Mouse (Mus musculus) hindbrain, embryonic 15.5 days (tissue): ENCODE measurements around the gene Tecpr2. TPM values are rescaled to one million over a fixed set of nuclear protein-coding genes. Genes with fewer than 3 reads are reported as not detected.

ENCODE experiments used
- ATAC-seq: fragments of 200-750 bp; cut with Nextera tagmentation; 2 replicates; pipeline ENCODE4 v1.8.0; 2017; ENCODE audit warnings: low read depth, moderate number of reproducible peaks, moderate TSS enrichment; ENCODE audit not compliant: low FRiP score
- H3K27ac ChIP-seq: fragments of 300-500 bp; sonication (generic); replicated peaks from 2 replicates; pipeline ENCODE4 v1.5.1; 2015; ENCODE audit warnings: mild to moderate bottlenecking, inconsistent platforms
- H3K27me3 ChIP-seq: fragments of 300-500 bp; sonication (generic); 2 replicates; pipeline ENCODE4 v1.6.1; 2015; ENCODE audit warnings: control low read depth, inconsistent platforms
- H3K36me3 ChIP-seq: fragments of 300-500 bp; sonication (generic); 2 replicates; pipeline ENCODE4 v1.6.1; 2015; ENCODE audit warnings: control low read depth, inconsistent platforms
- H3K4me1 ChIP-seq: fragments of 300-500 bp; sonication (generic); replicated peaks from 2 replicates; pipeline ENCODE4 v1.6.1; 2015; ENCODE audit warnings: control low read depth, inconsistent platforms
- H3K4me2 ChIP-seq: fragments of 300-500 bp; sonication (generic); 2 replicates; pipeline ENCODE4 v1.6.1; 2015; ENCODE audit warnings: moderate library complexity, mild to moderate bottlenecking, inconsistent platforms
- H3K4me3 ChIP-seq: fragments of 300-500 bp; sonication (generic); 2 replicates; pipeline ENCODE4 v1.5.1; 2015; ENCODE audit warnings: mild to moderate bottlenecking, inconsistent platforms
- H3K9ac ChIP-seq: fragments of 300-500 bp; sonication (generic); 2 replicates; pipeline ENCODE4 v1.6.1; 2015; ENCODE audit warnings: inconsistent platforms
- H3K9me3 ChIP-seq: fragments of 300-500 bp; sonication (generic); 2 replicates; pipeline ENCODE4 v1.6.1; 2016; ENCODE audit warnings: control low read depth, inconsistent platforms
- WGBS: fragments of 180-500 bp; shearing (Covaris S2); methylation state at CpG from one replicate; pipeline ENCODE4 v1.1.7; 2015; 5-methylcytosine and 5-hydroxymethylcytosine counted together
- polyA plus RNA-seq: library from polyadenylated mRNA; unstranded; fragments of >200 nt; fragmentation: Nextera tagmentation; extraction: Ambion mirVana; gene quantifications from 2 replicates; pipeline ENCODE4 v1.2.1, GENCODE M21; 2015

Gene Tecpr2
- polyA plus RNA-seq, 1 experiment from 2014 or later: 7.3 TPM

GRCm38 (mm10) chr12:110952628-110953385 lies 63.7 kb downstream of the Tecpr2 start:
- Histone ChIP-seq H3K4me3 (no peak overlapping the region), H3K9me3 (no peaks in the 10 kb centered on the region), H3K36me3 (peaks cover 30% of the 10 kb centered on the region), H3K4me1 (no peaks in the 10 kb centered on the region), H3K27me3 (no peaks in the 10 kb centered on the region), H3K4me2 (no peak overlapping the region), H3K9ac (no peak overlapping the region), H3K27ac (no peak overlapping the region)
- WGBS: 91% methylated on average over 6 of the region's 6 CpGs
- ATAC-seq: no peak

DNA sequence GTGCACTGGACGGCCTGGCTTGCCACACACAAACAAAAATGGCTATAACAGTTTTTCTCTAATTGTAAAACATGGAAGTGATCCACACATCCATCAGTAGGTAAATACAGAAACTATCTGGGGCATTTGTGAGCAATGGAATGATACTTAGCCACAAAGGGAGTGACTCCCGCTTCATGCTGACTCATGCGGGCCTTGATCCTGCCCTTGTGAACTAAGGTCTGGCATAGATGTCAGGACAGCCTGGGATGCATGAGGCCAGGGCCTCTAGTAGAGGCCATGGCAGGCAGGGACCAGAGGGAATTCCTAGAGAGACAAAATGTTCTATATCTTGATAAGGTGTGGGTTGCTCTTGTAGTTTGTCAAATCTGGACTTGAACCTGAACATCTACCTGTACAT lies 64.4 kb downstream of the Tecpr2 start:
- 87% methylated on average over 3 of the region's 3 CpGs for WGBS
- Histone ChIP-seq H3K4me2 (no peak overlapping the region), H3K9me3 (no peaks in the 10 kb centered on the region), H3K9ac (no peak overlapping the region), H3K4me3 (no peak overlapping the region), H3K27ac (no peak overlapping the region), H3K36me3 (peaks cover 27% of the 10 kb centered on the region), H3K27me3 (no peaks in the 10 kb centered on the region), H3K4me1 (no peaks in the 10 kb centered on the region)
- no peak for ATAC-seq

GRCm38 (mm10) chr12:110953900-110954299 lies 64.8 kb downstream of the Tecpr2 start:
- H3K4me3 ChIP-seq: no peak overlapping the region
- H3K4me2 ChIP-seq: no peak overlapping the region
- no peak for ATAC-seq
- no peaks in the 10 kb centered on the region for H3K27me3 ChIP-seq
- no peaks in the 10 kb centered on the region for H3K9me3 ChIP-seq
- WGBS: 98% methylated on average over 2 of the region's 2 CpGs
- H3K9ac ChIP-seq: no peak overlapping the region
- peaks cover 24% of the 10 kb centered on the region for H3K36me3 ChIP-seq
- no peak overlapping the region for H3K27ac ChIP-seq
- H3K4me1 ChIP-seq: no peaks in the 10 kb centered on the region

DNA sequence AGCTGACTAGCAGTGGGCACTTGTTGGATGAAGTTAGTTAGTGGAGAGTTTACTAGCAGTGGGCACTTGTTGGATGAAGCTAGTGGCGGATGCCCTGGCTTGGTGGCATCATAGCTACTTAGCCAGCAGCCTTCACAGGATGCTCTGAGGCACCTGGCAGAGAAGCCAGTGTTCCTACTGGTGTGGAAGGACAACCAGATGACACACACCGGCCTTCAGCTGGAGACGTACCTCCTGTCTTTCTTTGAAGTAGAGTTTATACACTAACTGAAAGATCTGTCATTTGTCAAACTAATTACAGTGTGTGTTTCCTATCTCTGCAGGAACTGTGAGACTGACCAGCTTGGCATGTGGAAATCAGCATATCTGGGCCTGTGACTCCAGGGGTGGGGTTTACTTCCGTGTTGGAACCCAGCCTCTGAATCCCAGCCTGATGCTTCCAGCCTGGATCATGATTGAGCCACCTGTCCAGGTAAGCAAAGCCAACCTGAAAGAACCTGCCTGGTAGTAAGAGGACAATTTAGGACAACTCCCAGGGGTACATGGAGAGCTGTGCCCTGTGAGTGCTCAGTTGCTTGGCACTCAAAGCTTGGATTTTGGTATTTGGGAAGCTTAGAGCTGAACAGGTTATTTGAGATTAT lies 65.4 kb downstream of the Tecpr2 start:
- WGBS: 85% methylated on average over 4 of the region's 4 CpGs
- Histone ChIP-seq H3K27me3 (no peaks in the 10 kb centered on the region), H3K9me3 (no peaks in the 10 kb centered on the region), H3K4me3 (no peak overlapping the region), H3K9ac (no peak overlapping the region), H3K4me1 (no peaks in the 10 kb centered on the region), H3K36me3 (peaks cover 18% of the 10 kb centered on the region), H3K4me2 (no peak overlapping the region), H3K27ac (no peak overlapping the region)
- no peak for ATAC-seq

- H3K4me2 ChIP-seq: no peak overlapping the region
- peaks cover 9% of the 10 kb centered on the region for H3K36me3 ChIP-seq
- no peak for ATAC-seq
- no peak overlapping the region for H3K4me3 ChIP-seq
- no peaks in the 10 kb centered on the region for H3K4me1 ChIP-seq
- H3K27ac ChIP-seq: no peak overlapping the region
- no peak overlapping the region for H3K9ac ChIP-seq
- no peaks in the 10 kb centered on the region for H3K27me3 ChIP-seq
- H3K9me3 ChIP-seq: no peaks in the 10 kb centered on the region
- WGBS: 80% methylated on average over 2 of the region's 2 CpGs
These were observed 72.9 kb downstream of the Tecpr2 start for GRCm38 (mm10) chr12:110961973-110962372.

- H3K27me3 ChIP-seq: no peaks in the 10 kb centered on the region
- no peaks in the 10 kb centered on the region for H3K4me1 ChIP-seq
- H3K9ac ChIP-seq: no peak overlapping the region
- WGBS: 80% methylated on average over 3 of the region's 3 CpGs
- H3K4me2 ChIP-seq: no peak overlapping the region
- no peak overlapping the region for H3K4me3 ChIP-seq
- H3K9me3 ChIP-seq: no peaks in the 10 kb centered on the region
- no peak overlapping the region for H3K27ac ChIP-seq
- peaks cover 23% of the 10 kb centered on the region for H3K36me3 ChIP-seq
- ATAC-seq: no peak
These were observed 76.4 kb downstream of the Tecpr2 start for GRCm38 (mm10) chr12:110965500-110965899.

DNA sequence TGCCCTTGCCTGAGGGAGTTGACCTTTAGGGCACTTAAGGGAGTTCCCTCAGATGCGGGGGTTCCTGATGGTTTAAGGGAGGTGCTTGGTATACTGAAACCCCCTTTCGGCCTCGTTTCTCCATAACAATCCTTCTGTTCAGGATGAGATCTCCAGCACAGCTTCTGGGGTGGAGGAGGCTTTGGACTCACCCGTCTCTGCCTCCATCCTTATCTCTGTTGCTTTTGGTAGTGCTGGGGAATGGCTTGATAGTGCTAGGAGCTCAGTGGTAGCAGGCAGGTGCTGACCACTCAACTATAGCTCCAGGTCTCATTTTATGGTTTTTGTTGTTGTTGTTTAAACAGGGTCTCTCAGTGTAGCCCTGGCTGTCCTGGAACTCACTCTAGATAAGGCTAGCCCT lies 77.0 kb downstream of the Tecpr2 start:
- Histone ChIP-seq H3K9ac (no peak overlapping the region), H3K4me3 (no peak overlapping the region), H3K9me3 (no peaks in the 10 kb centered on the region), H3K36me3 (peaks cover 20% of the 10 kb centered on the region), H3K4me1 (no peaks in the 10 kb centered on the region), H3K27me3 (no peaks in the 10 kb centered on the region), H3K27ac (no peak overlapping the region), H3K4me2 (no peak overlapping the region)
- 80% methylated on average over 4 of the region's 4 CpGs for WGBS
- no peak for ATAC-seq

DNA sequence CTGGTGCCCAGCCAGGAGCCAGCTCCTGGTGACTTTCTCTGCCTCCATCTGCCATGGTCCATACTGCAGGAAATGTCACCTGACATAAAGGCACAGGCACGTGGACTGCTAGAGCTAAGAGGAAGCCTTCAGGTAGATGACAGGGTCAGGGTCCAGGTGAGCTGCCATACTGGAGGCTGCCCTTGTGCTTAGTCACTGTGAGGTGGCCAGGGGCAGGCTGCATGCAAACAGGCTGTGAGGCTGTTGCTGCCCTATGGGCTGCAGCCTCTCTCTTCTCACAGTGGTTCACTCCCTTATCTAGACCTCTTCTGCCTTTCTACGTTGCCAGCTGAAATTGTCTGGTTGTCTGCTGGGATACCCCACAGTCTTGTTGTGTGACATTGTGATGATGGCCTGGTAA lies 78.1 kb downstream of the Tecpr2 start:
- Histone ChIP-seq H3K9me3 (no peaks in the 10 kb centered on the region), H3K4me2 (no peak overlapping the region), H3K36me3 (peaks cover 20% of the 10 kb centered on the region), H3K4me3 (no peak overlapping the region), H3K4me1 (no peaks in the 10 kb centered on the region), H3K27me3 (no peaks in the 10 kb centered on the region), H3K27ac (no peak overlapping the region), H3K9ac (no peak overlapping the region)
- no peak for ATAC-seq
- WGBS: 94% methylated on average over 2 of the region's 2 CpGs

- no peak for ATAC-seq
- WGBS: 91% methylated on average over 5 of the region's 5 CpGs
- Histone ChIP-seq H3K36me3 (peaks cover 34% of the 10 kb centered on the region), H3K9ac (no peak overlapping the region), H3K27me3 (no peaks in the 10 kb centered on the region), H3K4me2 (no peak overlapping the region), H3K4me3 (no peak overlapping the region), H3K27ac (no peak overlapping the region), H3K4me1 (no peaks in the 10 kb centered on the region), H3K9me3 (no peaks in the 10 kb centered on the region)
These were observed 81.3 kb downstream of the Tecpr2 start for GRCm38 (mm10) chr12:110970408-110970807.

- H3K9me3 ChIP-seq: no peaks in the 10 kb centered on the region
- no peak overlapping the region for H3K27ac ChIP-seq
- H3K4me2 ChIP-seq: no peak overlapping the region
- H3K4me1 ChIP-seq: no peaks in the 10 kb centered on the region
- no peak overlapping the region for H3K4me3 ChIP-seq
- 96% methylated on average over 5 of the region's 5 CpGs for WGBS
- H3K36me3 ChIP-seq: peaks cover 32% of the 10 kb centered on the region
- no peaks in the 10 kb centered on the region for H3K27me3 ChIP-seq
- no peak overlapping the region for H3K9ac ChIP-seq
- no peak for ATAC-seq
These were observed 82.9 kb downstream of the Tecpr2 start for GRCm38 (mm10) chr12:110971972-110972371.

GRCm38 (mm10) chr12:110973829-110974228 lies 84.8 kb downstream of the Tecpr2 start:
- Histone ChIP-seq H3K27me3 (no peaks in the 10 kb centered on the region), H3K36me3 (peaks cover 27% of the 10 kb centered on the region), H3K4me1 (peaks cover 10% of the 10 kb centered on the region), H3K9ac (no peak overlapping the region), H3K4me2 (no peak overlapping the region), H3K27ac (no peak overlapping the region), H3K4me3 (no peak overlapping the region), H3K9me3 (no peaks in the 10 kb centered on the region)
- ATAC-seq: no peak
- 93% methylated on average over 4 of the region's 4 CpGs for WGBS

- 94% methylated on average over 7 of the region's 7 CpGs for WGBS
- Histone ChIP-seq H3K4me2 (no peak overlapping the region), H3K27me3 (no peaks in the 10 kb centered on the region), H3K27ac (no peak overlapping the region), H3K36me3 (peaks cover 22% of the 10 kb centered on the region), H3K4me1 (peaks cover 12% of the 10 kb centered on the region), H3K9ac (no peak overlapping the region), H3K4me3 (no peak overlapping the region), H3K9me3 (no peaks in the 10 kb centered on the region)
- no peak for ATAC-seq
These were observed 85.2 kb downstream of the Tecpr2 start for GRCm38 (mm10) chr12:110974295-110974694.
